17 mouse cellular contexts compared by ENCODE assay signal in genomic region chr13:95692201-95692600, GRCm38 (mm10). TPM values are rescaled to one million over a fixed set of nuclear protein-coding genes. Genes with fewer than 3 reads are reported as not detected.
DNase-seq lines count a peak whose midpoint lies in the region; ATAC-seq lines count a peak whose summit lies in the region.
"Had no signal": no experiment of that assay in that cellular context is flagged by ENCODE, and none has a peak within 500 bp of the region (broad histone marks: within the 10 kb centered on the region; RNA-seq: fewer than 3 reads in every experiment).

No protein-coding gene starts in this region.

- H3K9ac ChIP-seq in neural tube, embryonic 13.5 days: no peak overlapping the region
- H3K9ac ChIP-seq in liver, embryonic 15.5 days: no peak overlapping the region
- H3K9ac ChIP-seq: heart, embryonic 13.5 days; midbrain, embryonic 15.5 days had no signal

- no peak for ATAC-seq in neural tube, embryonic 13.5 days (ENCODE audit: low read depth)
- no peak for ATAC-seq in liver, embryonic 15.5 days (ENCODE audit: insufficient read depth)
- no peak for ATAC-seq in cerebellum, adult (ENCODE audit: insufficient number of reproducible peaks, low FRiP score, low TSS enrichment)
- ATAC-seq: lung, postnatal 0 days; midbrain, embryonic 15.5 days had no signal

- no peaks in the 10 kb centered on the region for H3K27me3 ChIP-seq in neural tube, embryonic 13.5 days
- H3K27me3 ChIP-seq in liver, embryonic 15.5 days: no peaks in the 10 kb centered on the region
- H3K27me3 ChIP-seq: heart, embryonic 13.5 days; midbrain, embryonic 15.5 days had no signal

- peaks cover 18% of the 10 kb centered on the region; the same call in 1 of the 2 replicates for H3K4me1 ChIP-seq in neural tube, embryonic 13.5 days (replicated peaks)
- peaks cover 50% of the 10 kb centered on the region for H3K4me1 ChIP-seq in liver, embryonic 15.5 days (replicated peaks)
- H3K4me1 ChIP-seq: midbrain, embryonic 15.5 days had no signal

- no peaks in the 10 kb centered on the region for H3K36me3 ChIP-seq in neural tube, embryonic 13.5 days
- no peaks in the 10 kb centered on the region for H3K36me3 ChIP-seq in liver, embryonic 15.5 days (replicated peaks)
- H3K36me3 ChIP-seq: heart, embryonic 13.5 days; midbrain, embryonic 15.5 days had no signal

- H3K4me3 ChIP-seq in neural tube, embryonic 13.5 days: no peak overlapping the region
- no peak overlapping the region for H3K4me3 ChIP-seq in liver, embryonic 15.5 days (replicated peaks)
- H3K4me3 ChIP-seq: heart, embryonic 13.5 days; midbrain, embryonic 15.5 days had no signal

- 0 out of 2 replicates have a peak overlapping the region, but pooled peaks have one; percentile 14 for H3K27ac ChIP-seq in neural tube, embryonic 13.5 days (replicated peaks)
- 0 out of 2 replicates have a peak overlapping the region, but pooled peaks have one; percentile 10 for H3K27ac ChIP-seq in liver, embryonic 15.5 days (replicated peaks)
- H3K27ac ChIP-seq: heart, embryonic 13.5 days; midbrain, embryonic 15.5 days had no signal

- no peaks in the 10 kb centered on the region for H3K9me3 ChIP-seq in neural tube, embryonic 13.5 days
- no peaks in the 10 kb centered on the region for H3K9me3 ChIP-seq in liver, embryonic 15.5 days (replicated peaks)
- H3K9me3 ChIP-seq: heart, embryonic 13.5 days; midbrain, embryonic 15.5 days had no signal

- H3K4me2 ChIP-seq in neural tube, embryonic 13.5 days: no peak overlapping the region
- H3K4me2 ChIP-seq in liver, embryonic 15.5 days: no peak overlapping the region
- H3K4me2 ChIP-seq: heart, embryonic 13.5 days; midbrain, embryonic 15.5 days had no signal

- DNase-seq in layer of hippocampus, adult 18-20 months (ENCODE audit: low spot score in 2 of 2): peak; percentile 39 to 69
- DNase-seq in layer of hippocampus, postnatal 10 days (ENCODE audit: low spot score in 2 of 2): no peak
- no peak for DNase-seq in neural tube, embryonic 10.5 days (ENCODE audit: extremely low spot score, low spot score)
- DNase-seq in thymus, postnatal 36 days: no peak
- DNase-seq: cerebellum, adult 11 months; cerebellum, postnatal 25 days; heart, postnatal 4 days; kidney, adult 2 months; kidney, postnatal 14 days had no signal

- WGBS in neural tube, embryonic 13.5 days: 73% methylated on average over 8 of the region's 8 CpGs
- WGBS in liver, embryonic 15.5 days (ENCODE audit: insufficient replicate concordance): 36% methylated on average over 8 of the region's 8 CpGs

RNA-seq across cellular contexts. Expression of gene F2rl2, which starts 4.5 kb away (rescaled TPM):
- total RNA-seq in layer of hippocampus, adult 18-20 months (2021): under 1 TPM; 0.32 to 0.38 TPM
- total RNA-seq in layer of hippocampus, postnatal 10 days (2021): under 1 TPM; 0.56 to 0.59 TPM
- 1.2 TPM in 2 replicates for polyA plus RNA-seq in neural tube, embryonic 13.5 days (2015; fragmentation: Nextera tagmentation; extraction: Ambion mirVana)
- 7.5 and 8.9 TPM in 2 replicates for polyA plus RNA-seq in liver, embryonic 15.5 days (2015; fragmentation: Nextera tagmentation; extraction: Ambion mirVana)
- total RNA-seq: gastrocnemius, adult 18-20 months; liver, adult 2 months had no signal

Comparison
In these comparisons a context has a peak if more than half of its experiments do, and no peak if none do; other contexts are left out.
1. DNase-seq: peak in layer of hippocampus, adult 18-20 months (2 of 2); none in layer of hippocampus, postnatal 10 days (0 of 2), neural tube, embryonic 10.5 days (single experiment) and thymus, postnatal 36 days (0 of 2).